Mouse (Mus musculus) gastrocnemius, postnatal 36 days (tissue): ENCODE data around the gene Vars. TPM values are rescaled to one million over a fixed set of nuclear protein-coding genes. Genes with fewer than 3 reads are reported as not detected.
A peak's percentile ranks its signal among the peaks of the same experiment; 100 is the strongest.
"Not testable (repeated sequence)": the region's sequence is repeated elsewhere in the genome, so short reads cannot be mapped to it uniquely, and the experiment has no call there.

Experiments
- DNase-seq, 2 experiments: peaks; one replicate each; pipeline ENCODE4 v3.0.0; 2022
- intact Hi-C: fragments of 180-260 bp; cut with DNase I; formaldehyde crosslinking; loops from one replicate; pipeline ENCODE4 v1.15.1; 2025
- total RNA-seq, 2 experiments: library from RNA; stranded (reverse); gene quantifications; 2 replicates each; pipeline ENCODE4 v1.2.3; 2021

The Vars gene
- total RNA-seq, 2 experiments from 2014 or later, result 29.3 to 31.8 TPM

GRCm38 (mm10) chr17:35020551-35020950 lies 19.8 kb downstream of the Vars start:
- DNase-seq, result no peak
- intact Hi-C loops, result loop anchor here (5.0 kb wide), 1 partner anchor 67 kb away; the partner anchor contains the start of genes Abhd16a and Ly6g6f

GRCm38 (mm10) chr17:35021163-35021808 lies 20.5 kb downstream of the Vars start:
- peak; percentile 84 to 90 for DNase-seq
- intact Hi-C loops, result loop anchor here (1.0 to 5.0 kb wide), 2 partner anchors 66 to 84 kb away; partner anchors contain the start of genes Abhd16a and Ly6g6f

- peak in 1 of 2 experiments; percentile 14 for DNase-seq
- intact Hi-C loops, result loop anchor here (1.0 to 5.0 kb wide), 3 partner anchors 37 to 83 kb away; partner anchors contain the start of genes Abhd16a, Ddah2 and Ly6g6f
These were observed 21.2 kb downstream of the Vars start for GRCm38 (mm10) chr17:35021842-35022477.

GRCm38 (mm10) chr17:35022541-35023060 lies 21.8 kb downstream of the Vars start:
- DNase-seq, result peak in 1 of 2 experiments; percentile 11

GRCm38 (mm10) chr17:35023221-35023620 lies 22.4 kb downstream of the Vars start:
- intact Hi-C loops, result loop anchor here (2.0 to 5.0 kb wide), 2 partner anchors 36 to 64 kb away; partner anchors contain the start of genes Abhd16a, Ddah2 and Ly6g6f
- DNase-seq, result no peak

More at GRCm38 (mm10) chr17:35022541-35023060, 21.8 kb downstream of the Vars start:
- intact Hi-C loops, result loop anchor here (2.0 to 5.0 kb wide), 2 partner anchors 36 to 65 kb away; partner anchors contain the start of genes Abhd16a, Ddah2 and Ly6g6f

- intact Hi-C loops, result loop anchor here (2.0 to 5.0 kb wide), 2 partner anchors 35 to 64 kb away; partner anchors contain the start of genes Abhd16a, Ddah2 and Ly6g6f
- peak in 1 of 2 experiments; percentile 12 for DNase-seq
These were observed 23.0 kb downstream of the Vars start for GRCm38 (mm10) chr17:35023756-35024155.

- intact Hi-C loops, result loop anchor here (5.0 kb wide), 1 partner anchor 63 kb away; the partner anchor contains the start of genes Abhd16a and Ly6g6f
- peak in 1 of 2 experiments; percentile 16 for DNase-seq
These were observed 23.5 kb downstream of the Vars start for GRCm38 (mm10) chr17:35024261-35024660.

- DNase-seq, result peak in 1 of 2 experiments; percentile 11
- intact Hi-C loops, result loop anchor here (5.0 kb wide), 1 partner anchor 62 kb away; the partner anchor contains the start of genes Abhd16a and Ly6g6f
These were observed 24.1 kb downstream of the Vars start for GRCm38 (mm10) chr17:35024691-35025488.

GRCm38 (mm10) chr17:35026206-35026605 lies 25.4 kb downstream of the Vars start:
- intact Hi-C loops, result no loop called here
- DNase-seq, result peak in 1 of 2 experiments; percentile 12

- intact Hi-C loops, result no loop called here
- DNase-seq, result peak; percentile 31 to 50
These were observed 26.7 kb downstream of the Vars start, which contains the start of gene Sapcd1 for GRCm38 (mm10) chr17:35027277-35028068. Sapcd1 (minus strand) TSS chr17:35028016.

GRCm38 (mm10) chr17:35028315-35028714 lies 27.5 kb downstream of the Vars start:
- intact Hi-C loops, result no loop called here
- no peak for DNase-seq

GRCm38 (mm10) chr17:35029691-35030532 lies 29.1 kb downstream of the Vars start:
- intact Hi-C loops, result no loop called here
- peak in 1 of 2 experiments; percentile 14 for DNase-seq

- peak in 1 of 2 experiments; percentile 11 for DNase-seq
- intact Hi-C loops, result no loop called here
These were observed 30.5 kb downstream of the Vars start for GRCm38 (mm10) chr17:35031272-35031671.

GRCm38 (mm10) chr17:35031880-35032279 lies 31.1 kb downstream of the Vars start:
- intact Hi-C loops, result no loop called here
- no peak for DNase-seq

- DNase-seq, result no peak
- intact Hi-C loops, result no loop called here
These were observed 31.6 kb downstream of the Vars start for GRCm38 (mm10) chr17:35032323-35032870.

- intact Hi-C loops, DNase-seq: not testable (repeated sequence)
These were observed 32.9 kb downstream of the Vars start for GRCm38 (mm10) chr17:35033703-35034102.

GRCm38 (mm10) chr17:35034896-35035295 lies 34.1 kb downstream of the Vars start:
- no peak for DNase-seq
- intact Hi-C loops, result no loop called here
